Mouse (Mus musculus) kidney, adult 11 months (tissue): Measurements from ENCODE around the gene Eif4g2.

Experiments
- DNase-seq: peaks from one replicate; pipeline ENCODE4 v3.0.0; 2022

Gene Eif4g2

GRCm38 (mm10) chr7:111082822-111083732, at the start of gene Eif4g2:
Gene Eif4g2 (minus strand): TSS chr7:111083030.
- DNase-seq = peak; percentile 99

DNA sequence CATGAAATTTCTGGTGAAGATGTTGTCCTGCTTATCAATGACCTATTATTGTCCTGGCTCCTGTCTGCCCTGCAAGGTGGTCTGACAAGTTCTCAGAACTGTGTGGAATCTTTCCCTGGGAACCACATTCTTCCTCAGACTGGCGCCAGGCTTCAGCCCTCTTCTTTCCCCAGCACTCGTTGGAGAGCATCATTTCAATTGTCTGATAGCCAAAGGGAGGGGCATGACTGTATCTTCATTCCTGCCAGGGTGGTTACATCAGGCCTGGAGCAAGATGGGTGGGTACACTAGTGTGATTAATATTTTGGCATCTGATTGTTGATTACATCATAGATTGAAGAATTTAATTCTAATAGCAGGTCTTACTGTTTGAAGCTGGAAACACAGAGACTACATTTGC, 49.8 kb upstream of the Eif4g2 start:
- no peak for DNase-seq

- no peak for DNase-seq
Observed at GRCm38 (mm10) chr7:111126636-111127395, 44.0 kb upstream of the Eif4g2 start.

DNA sequence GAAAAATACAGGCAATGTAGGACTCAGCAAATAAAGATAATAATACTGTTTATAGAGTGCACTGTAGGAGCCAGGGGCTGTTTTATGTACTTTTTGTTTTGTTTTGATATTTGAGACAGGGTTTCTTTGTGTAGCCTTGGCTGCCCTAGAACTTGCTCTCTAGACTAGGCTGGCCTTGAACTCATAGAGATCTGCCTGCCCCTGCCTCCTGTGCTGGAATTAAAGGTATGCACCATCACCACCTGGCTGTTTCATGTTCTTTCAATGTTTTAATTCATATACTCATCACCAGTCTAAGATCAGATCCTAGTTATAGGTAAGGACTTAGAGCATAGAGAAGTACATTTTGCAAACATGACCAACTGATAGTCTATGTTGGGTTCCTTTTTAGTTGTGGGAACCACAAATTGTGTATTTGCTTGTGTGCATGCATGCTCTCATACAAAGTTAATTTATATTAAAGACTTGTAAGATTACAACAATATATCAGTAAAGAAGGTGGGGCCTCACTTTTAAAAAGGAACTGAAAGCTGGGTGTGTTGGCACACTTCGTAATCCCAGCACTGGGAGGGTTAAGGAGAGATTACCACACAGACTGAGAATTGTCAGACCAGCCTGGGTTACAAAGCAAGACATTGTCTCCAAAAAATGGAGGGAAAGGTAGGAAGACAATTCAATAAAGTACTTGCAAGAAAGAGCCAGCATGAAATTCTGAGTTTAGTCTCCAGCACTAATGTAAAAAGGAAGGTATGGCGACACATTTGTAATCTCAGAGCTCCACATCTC, 41.1 kb upstream of the Eif4g2 start:
- DNase-seq = no peak

GRCm38 (mm10) chr7:111122531-111123130, 39.8 kb upstream of the Eif4g2 start:
- peak; percentile 97 for DNase-seq

- DNase-seq = no peak
Observed at GRCm38 (mm10) chr7:111122084-111122530, 39.3 kb upstream of the Eif4g2 start.

- peak; percentile 73 for DNase-seq
Observed at GRCm38 (mm10) chr7:111121522-111121921, 38.7 kb upstream of the Eif4g2 start.

GRCm38 (mm10) chr7:111109561-111109960, 26.7 kb upstream of the Eif4g2 start:
- DNase-seq = no peak

DNA sequence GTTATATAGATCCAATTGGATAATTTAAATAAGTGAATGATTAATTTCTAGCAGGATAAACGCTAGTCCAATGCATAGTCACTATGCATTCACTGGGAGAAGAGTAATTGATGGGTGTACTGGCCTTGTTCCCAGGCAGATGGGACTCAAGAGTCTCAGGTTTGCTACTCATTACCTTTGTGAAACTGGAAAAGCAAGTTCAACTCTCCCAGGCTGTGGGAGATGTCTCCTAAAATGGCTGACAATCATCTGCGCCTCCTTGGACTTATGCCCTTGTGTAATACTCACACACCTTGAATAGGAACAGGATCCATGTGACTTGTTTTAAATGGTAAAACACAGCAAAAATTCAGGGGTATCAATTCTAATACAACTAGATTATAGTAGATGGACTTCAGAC, 26.3 kb upstream of the Eif4g2 start:
- no peak for DNase-seq

- DNase-seq = peak; percentile 69
Observed at GRCm38 (mm10) chr7:111098196-111098595, 15.4 kb upstream of the Eif4g2 start.

DNA sequence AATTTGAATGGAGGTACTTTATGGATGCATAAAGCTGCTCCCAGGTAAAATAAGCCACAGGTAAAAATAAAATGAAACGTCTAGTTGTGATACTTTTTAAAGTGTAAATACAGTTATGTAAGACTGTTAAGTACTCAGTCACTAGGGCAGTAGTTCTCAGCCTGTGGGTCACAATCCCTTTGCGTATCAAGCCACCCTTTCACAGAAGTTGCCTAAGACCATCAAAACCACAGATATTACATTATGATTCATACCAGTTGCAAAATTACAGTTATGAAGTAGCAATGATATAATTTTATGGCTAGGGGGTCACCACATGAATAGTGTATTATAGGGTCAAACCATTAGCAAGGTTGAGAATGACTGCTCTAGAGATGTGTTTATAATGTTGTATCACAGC, 12.3 kb upstream of the Eif4g2 start:
- no peak for DNase-seq

DNA sequence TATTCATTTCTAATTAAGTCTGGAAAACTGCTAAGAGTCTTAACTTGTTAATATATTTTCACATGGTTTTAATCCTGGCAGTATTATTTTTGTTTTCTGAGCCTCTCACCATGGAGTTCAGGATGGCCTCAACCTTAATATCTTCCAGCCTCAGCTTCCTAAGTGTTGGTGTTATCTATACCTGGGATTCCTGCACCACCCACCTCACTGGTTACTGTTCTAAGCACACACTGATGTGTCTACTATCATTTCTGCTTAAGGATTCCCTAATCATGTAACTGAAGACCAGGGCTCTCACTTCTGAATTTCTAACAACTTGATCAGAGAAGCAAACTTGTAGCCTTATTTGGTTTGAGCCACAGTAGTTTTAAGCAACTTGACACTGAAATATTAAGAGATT, 2.3 kb upstream of the Eif4g2 start:
- no peak for DNase-seq

DNA sequence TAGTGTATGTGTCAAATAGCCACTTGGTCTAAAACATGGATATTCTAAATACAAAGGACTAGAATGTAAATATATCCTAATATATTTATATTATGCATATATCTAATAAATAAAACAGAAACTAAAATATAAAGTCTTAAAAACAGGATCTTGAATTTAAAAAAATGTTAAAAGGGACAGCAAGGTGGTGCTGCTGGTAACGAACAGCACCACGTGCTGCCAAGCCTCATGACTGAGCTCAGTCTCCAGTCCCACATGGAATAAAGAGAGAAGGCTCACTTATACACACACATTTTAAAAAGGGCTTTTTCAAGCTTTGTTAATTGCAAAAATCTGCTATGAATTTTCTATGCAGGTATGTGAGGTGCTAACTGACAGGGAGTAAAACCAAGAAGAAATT, 1.6 kb upstream of the Eif4g2 start:
- DNase-seq = no peak

DNA sequence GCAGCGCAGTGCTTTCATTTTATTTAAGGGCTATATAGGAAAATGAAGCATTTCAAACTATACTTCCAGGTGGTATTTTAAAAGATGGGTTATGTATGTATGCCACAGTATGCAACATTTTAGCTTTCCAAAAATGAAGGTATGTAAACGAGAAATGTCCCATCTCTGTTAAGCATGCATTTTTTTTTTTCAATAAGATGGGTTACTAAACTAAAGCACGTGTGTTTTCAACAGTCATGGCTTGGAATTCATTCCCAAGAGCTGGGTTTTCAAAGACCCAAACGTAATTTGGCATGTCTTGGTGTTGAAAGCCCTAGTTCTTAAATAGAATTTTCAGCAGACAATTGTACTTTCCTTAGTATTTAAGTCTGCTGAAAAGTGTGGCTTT, 897 bp upstream of the Eif4g2 start:
- no peak for DNase-seq

DNA sequence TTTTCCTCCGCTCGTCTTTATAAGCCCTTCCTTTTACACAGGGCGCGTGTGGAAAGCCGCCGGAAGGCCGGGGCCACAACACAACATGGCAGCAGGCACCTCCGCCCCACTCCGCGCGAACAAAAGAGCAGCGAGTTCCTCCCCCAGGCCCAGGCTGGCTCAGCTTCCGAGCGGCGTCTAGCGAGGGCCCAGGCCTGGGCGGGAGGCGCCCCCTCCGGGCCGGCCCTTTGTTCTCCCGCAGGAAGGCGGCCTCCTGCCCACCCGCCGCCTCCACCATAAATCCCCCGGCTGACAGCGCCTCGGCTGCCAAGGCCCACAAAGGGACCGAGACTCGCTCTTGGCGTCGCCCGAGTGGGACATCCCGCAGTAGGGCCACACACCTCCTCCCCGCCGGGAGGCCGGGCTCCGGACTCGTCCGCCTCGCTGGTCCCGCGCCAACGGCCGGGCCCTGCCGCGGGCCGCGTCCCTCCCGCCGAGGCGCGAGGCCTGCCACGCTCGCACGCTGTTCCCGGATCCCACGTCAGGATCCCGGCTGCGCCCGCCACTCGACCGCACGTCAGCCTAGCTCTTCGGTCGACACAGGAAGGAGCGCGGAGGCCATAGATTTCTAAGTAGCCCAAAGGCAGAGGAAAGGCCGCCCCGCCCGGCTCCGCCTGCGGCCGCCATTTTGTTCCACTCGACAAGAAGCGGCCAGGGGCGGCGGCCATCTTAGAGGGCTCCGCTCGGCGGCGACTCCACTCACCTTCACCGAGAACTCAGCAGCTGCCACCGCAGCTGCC, 598 bp downstream of the Eif4g2 start:
- peak; percentile 81 for DNase-seq

DNA sequence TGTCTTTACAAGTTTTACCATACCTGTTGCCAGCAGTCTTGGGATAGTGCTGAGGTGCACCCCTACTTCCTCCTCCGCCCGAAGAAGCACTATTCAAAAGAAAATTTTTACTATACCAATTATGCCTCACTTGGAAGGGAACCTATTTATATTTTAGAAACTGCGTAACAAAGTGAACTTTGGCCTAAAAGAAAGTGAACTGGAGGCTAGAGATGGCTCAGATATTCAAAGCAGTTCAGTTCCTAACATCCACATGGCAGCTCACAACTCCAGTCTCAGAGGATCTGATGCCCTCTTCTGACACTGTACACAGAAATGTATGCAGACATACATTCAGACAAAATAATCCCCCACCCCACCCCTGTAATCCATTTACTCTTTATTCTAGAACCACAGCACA, 2.0 kb downstream of the Eif4g2 start:
- no peak for DNase-seq

DNA sequence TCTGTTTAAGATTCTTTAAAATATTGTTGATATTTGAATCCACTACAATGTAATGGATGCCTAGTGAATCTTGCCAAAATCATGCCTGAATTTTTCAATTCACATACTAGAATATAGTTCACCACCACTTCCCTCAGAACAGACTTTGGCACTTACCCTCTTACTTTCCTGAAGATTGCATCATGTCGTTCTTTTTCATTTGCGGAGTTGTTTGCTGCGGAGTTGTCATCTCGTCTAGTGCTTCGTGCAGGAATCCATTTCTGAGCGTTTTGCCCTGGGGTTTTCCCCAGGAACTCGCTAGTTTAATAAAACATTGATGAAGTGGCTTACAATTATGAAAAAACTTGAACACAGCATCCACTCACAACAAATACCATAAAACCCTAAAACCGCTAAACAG, 2.8 kb downstream of the Eif4g2 start:
- DNase-seq = no peak

- no peak for DNase-seq
Observed at GRCm38 (mm10) chr7:111078271-111078670, 4.6 kb downstream of the Eif4g2 start.

- DNase-seq = no peak
Observed at GRCm38 (mm10) chr7:111075288-111075687, 7.5 kb downstream of the Eif4g2 start.

DNA sequence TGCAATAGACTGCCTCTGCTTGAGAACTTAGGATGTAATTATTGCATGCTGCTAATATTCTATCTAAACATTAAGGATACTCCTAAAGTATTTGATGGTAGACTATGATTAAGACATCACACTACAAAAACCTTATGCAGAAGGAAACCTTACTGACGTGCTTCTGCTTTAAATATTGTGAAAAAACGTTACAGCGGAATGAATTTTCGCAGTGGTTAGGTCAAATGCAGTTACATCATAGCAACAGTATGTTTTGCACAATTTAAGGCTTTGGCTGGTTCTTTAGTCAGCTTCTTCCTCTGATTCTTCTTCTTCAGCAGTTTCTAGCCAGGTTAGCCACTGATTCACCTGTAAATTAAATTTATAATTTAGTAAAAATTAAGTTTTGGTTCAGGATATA, 10.4 kb downstream of the Eif4g2 start:
- DNase-seq = no peak

GRCm38 (mm10) chr7:111070167-111070496, 12.7 kb downstream of the Eif4g2 start:
- DNase-seq = no peak
